Mouse (Mus musculus): ENCODE results near the gene Cdyl.

- TF ChIP-seq POLR2A (IDR thresholded peaks at IDR 0.05; ENCODE audit: low read depth, low read length) (no peak), CTCF (conservative IDR thresholded peaks at IDR 0.05; ENCODE audit: insufficient read depth, insufficient read length, low read depth, low read length) (no peak)
These were observed 146.5 kb downstream of the Cdyl start for GRCm38 (mm10) chr13:35806165-35806564.

Data from kidney, adult 2 months (tissue).